7 mouse cellular contexts compared by ENCODE assay signal in genomic region chr1:133024426-133024825, GRCm38 (mm10). TPM values are rescaled to one million over a fixed set of nuclear protein-coding genes. Genes with fewer than 3 reads are reported as not detected.
DNase-seq lines count a peak whose midpoint lies in the region; ATAC-seq and TF ChIP-seq lines count a peak whose summit lies in the region.

No protein-coding gene starts in this region.

- peak overlapping the region; percentile 72 for H3K4me2 ChIP-seq in forebrain, embryonic 13.5 days
- H3K4me2 ChIP-seq in liver, embryonic 11.5 days, result peak overlapping the region; percentile 75

- H3K27me3 ChIP-seq in testis, adult 2 months (ENCODE audit: control insufficient read depth, insufficient read depth, low read length), result no peaks in the 10 kb centered on the region
- no peaks in the 10 kb centered on the region for H3K27me3 ChIP-seq in forebrain, embryonic 13.5 days
- H3K27me3 ChIP-seq in liver, embryonic 11.5 days (replicated peaks; ENCODE audit: control insufficient read depth, insufficient read depth, low read length), result no peaks in the 10 kb centered on the region

- H3K27ac ChIP-seq in testis, adult 2 months (ENCODE audit: control insufficient read depth, insufficient read depth, low read depth, low read length), result no peak overlapping the region
- H3K27ac ChIP-seq in forebrain, embryonic 13.5 days, result no peak overlapping the region
- no peak overlapping the region; the same call in 1 of the 2 replicates for H3K27ac ChIP-seq in liver, embryonic 11.5 days (ENCODE audit: low read depth, low read length)

- no peaks in the 10 kb centered on the region for H3K9me3 ChIP-seq in forebrain, embryonic 13.5 days (replicated peaks)
- H3K9me3 ChIP-seq in liver, embryonic 11.5 days (ENCODE audit: control insufficient read depth, low read length), result no peaks in the 10 kb centered on the region

- TF ChIP-seq POLR2A in testis, adult 2 months (IDR thresholded peaks at IDR 0.05; ENCODE audit: control insufficient read depth, low read depth, low read length), result no peak

- DNase-seq in testis, postnatal 14 days (ENCODE audit: low spot score), result no peak
- no peak for DNase-seq in liver, embryonic 11.5 days (ENCODE audit: low spot score)
- DNase-seq in c-Kit-positive CD71-positive TER-119-positive erythroid progenitor cells, embryonic 14.5 days (ENCODE audit: low spot score), result no peak
- DNase-seq in yolk sac, embryonic 10.5 days (ENCODE audit: low spot score), result no peak
- no peak for DNase-seq in right cerebral cortex, postnatal 14 days

- H3K36me3 ChIP-seq in testis, adult 2 months (ENCODE audit: control insufficient read depth, insufficient read depth, low read length), result no peaks in the 10 kb centered on the region; the same call in 1 of the 2 replicates
- no peaks in the 10 kb centered on the region for H3K36me3 ChIP-seq in forebrain, embryonic 13.5 days (ENCODE audit: poor library complexity, severe bottlenecking)
- peaks cover 3% of the 10 kb centered on the region; the same call in 1 of the 2 replicates for H3K36me3 ChIP-seq in liver, embryonic 11.5 days (ENCODE audit: control insufficient read depth, insufficient read depth, low read length)

- no peak for ATAC-seq in forebrain, embryonic 13.5 days
- no peak for ATAC-seq in liver, embryonic 11.5 days (replicated peaks; ENCODE audit: low FRiP score)

- TF ChIP-seq CTCF in testis, adult 2 months (IDR thresholded peaks at IDR 0.05; ENCODE audit: control insufficient read depth, insufficient read depth, insufficient replicate concordance, low read depth, low read length), result no peak

- peak overlapping the region; percentile 93 for H3K9ac ChIP-seq in forebrain, embryonic 13.5 days
- H3K9ac ChIP-seq in liver, embryonic 11.5 days (ENCODE audit: low read depth, low read length), result peak overlapping the region; percentile 96

- H3K4me3 ChIP-seq in testis, adult 2 months (ENCODE audit: control insufficient read depth, low read depth, low read length), result peak overlapping the region; percentile 43; the same call in 1 of the 2 replicates
- peak overlapping the region; percentile 93 for H3K4me3 ChIP-seq in forebrain, embryonic 13.5 days
- H3K4me3 ChIP-seq in liver, embryonic 11.5 days (ENCODE audit: low read depth, low read length), result peak overlapping the region; percentile 88

- WGBS in forebrain, embryonic 13.5 days, result 37% methylated on average over 7 of the region's 7 CpGs
- 30% methylated on average over 7 of the region's 7 CpGs for WGBS in liver, embryonic 11.5 days

- H3K4me1 ChIP-seq in testis, adult 2 months (ENCODE audit: control insufficient read depth, insufficient read depth, low read length), result no peaks in the 10 kb centered on the region; the same call in 1 of the 2 replicates
- peaks cover 14% of the 10 kb centered on the region for H3K4me1 ChIP-seq in forebrain, embryonic 13.5 days
- peaks cover 13% of the 10 kb centered on the region for H3K4me1 ChIP-seq in liver, embryonic 11.5 days (replicated peaks; ENCODE audit: control insufficient read depth, insufficient read depth, low read length)

RNA-seq across cellular contexts. Expression of gene Mdm4, which starts 5.9 kb away (rescaled TPM):
- 39.6 and 46.7 TPM in 2 replicates for polyA plus RNA-seq in testis, adult 2 months (2012; rRNA removed)
- polyA plus RNA-seq in forebrain, embryonic 13.5 days (2015; fragmentation: Nextera tagmentation; extraction: Ambion mirVana), result 44.8 and 46.3 TPM in 2 replicates
- polyA plus RNA-seq in liver, embryonic 11.5 days (2014; fragmentation: Nextera tagmentation; extraction: Ambion mirVana), result 40.6 and 41.9 TPM in 2 replicates

RNA-seq across cellular contexts. Expression of gene Pik3c2b, which starts 21.0 kb away (rescaled TPM):
- polyA plus RNA-seq in testis, adult 2 months (2012; rRNA removed), result 1.1 and 1.3 TPM in 2 replicates
- 15.5 and 15.9 TPM in 2 replicates for polyA plus RNA-seq in forebrain, embryonic 13.5 days (2015; fragmentation: Nextera tagmentation; extraction: Ambion mirVana)
- polyA plus RNA-seq in liver, embryonic 11.5 days (2014; fragmentation: Nextera tagmentation; extraction: Ambion mirVana), result 3.4 and 3.5 TPM in 2 replicates

Comparison
In these comparisons a context has a peak if more than half of its experiments do, and no peak if none do; other contexts are left out.
1. H3K4me3 ChIP-seq: peak in every context shown above with its lines; median percentile 93 in forebrain, embryonic 13.5 days; 88 in liver, embryonic 11.5 days; 43 in testis, adult 2 months.